Mouse (Mus musculus): ENCODE measurements around the gene Csad.

DNA sequence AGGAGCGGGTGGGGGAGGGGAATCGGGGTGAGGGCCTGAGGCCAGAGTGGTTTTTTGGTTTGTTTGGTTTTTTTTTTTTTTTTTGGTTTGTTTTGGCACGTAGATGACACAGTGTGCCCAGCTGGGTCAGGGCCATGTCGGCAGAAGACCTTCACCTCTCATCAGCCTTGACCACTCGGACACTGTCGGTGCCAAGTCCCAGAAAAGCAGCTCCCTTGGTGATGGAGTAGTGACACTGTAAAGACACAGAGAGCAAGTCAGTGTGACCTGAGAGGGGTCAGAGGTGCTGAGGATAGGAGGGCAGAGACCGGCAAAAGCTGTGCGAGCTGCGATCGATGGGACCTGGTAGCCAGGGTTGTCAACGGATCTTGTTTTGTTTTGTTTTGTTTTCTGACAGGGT is 18.3 kb downstream of the Csad start:
- no peak for TF ChIP-seq CTCF (IDR thresholded peaks at IDR 0.05; ENCODE audit: insufficient read depth, low read depth, low read length)
- TF ChIP-seq POLR2A (IDR thresholded peaks at IDR 0.05; ENCODE audit: insufficient read depth, low read depth, low read length), result no peak

Data from olfactory bulb, adult 2 months (tissue).